8 mouse cellular contexts compared by ENCODE assay signal in the genomic region with DNA sequence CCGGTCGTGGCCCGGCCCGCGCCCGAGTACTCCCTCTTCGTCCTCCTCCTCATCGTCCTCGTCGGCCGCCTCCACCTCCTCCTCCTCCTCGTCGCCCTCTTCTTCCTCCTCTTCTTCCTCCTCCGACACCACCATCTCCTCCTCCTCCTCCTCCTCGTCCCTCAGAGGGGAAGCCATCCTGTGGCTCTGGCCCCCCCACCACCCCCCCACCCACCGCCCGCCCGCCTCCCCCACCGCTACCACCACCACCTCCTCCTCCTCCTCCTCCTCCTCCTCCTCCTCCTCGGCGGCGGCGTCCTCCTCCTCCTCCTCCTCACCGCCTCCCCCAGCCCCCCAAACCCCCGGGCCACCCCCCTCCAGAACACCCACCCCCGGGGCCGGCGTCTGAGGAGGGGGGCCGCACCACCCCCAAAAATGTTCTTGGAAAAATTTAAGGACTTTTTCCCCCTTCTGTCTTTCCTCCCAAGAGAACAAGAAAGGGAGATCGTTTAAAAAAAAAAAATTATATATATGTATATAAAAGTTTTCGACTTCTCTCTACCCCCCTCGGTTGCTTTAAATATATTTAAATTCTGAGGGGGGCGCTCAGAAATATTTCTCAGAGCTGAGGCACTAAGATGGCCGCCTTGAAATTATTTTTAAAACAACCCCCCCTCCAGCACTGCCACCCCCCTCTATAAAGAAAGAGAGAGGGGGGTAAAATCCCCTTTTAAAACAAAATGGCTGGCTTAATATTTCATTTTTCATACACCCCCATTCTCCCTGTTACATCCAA. TPM values are rescaled to one million over a fixed set of nuclear protein-coding genes. Genes with fewer than 3 reads are reported as not detected.
DNase-seq lines count a peak whose midpoint lies in the region; ATAC-seq lines count a peak whose summit lies in the region.

TSS of gene Chd3 (minus strand) at position 192 of the 775 bp plus-strand sequence.

- no peaks in the 10 kb centered on the region for H3K27me3 ChIP-seq in lung, embryonic 15.5 days
- no peaks in the 10 kb centered on the region for H3K27me3 ChIP-seq in heart, embryonic 11.5 days (ENCODE audit: control insufficient read depth, insufficient read depth, low read length)
- no peaks in the 10 kb centered on the region for H3K27me3 ChIP-seq in midbrain, embryonic 12.5 days

- WGBS in lung, embryonic 15.5 days = 1% methylated on average over 11 of the region's 34 CpGs
- WGBS in heart, embryonic 11.5 days (ENCODE audit: insufficient replicate concordance) = 3% methylated on average over 24 of the region's 34 CpGs
- WGBS in midbrain, embryonic 12.5 days = 4% methylated on average over 13 of the region's 34 CpGs

- H3K4me3 ChIP-seq in lung, embryonic 15.5 days = peak within 1 kb of the TSS; percentile 87
- peak within 1 kb of the TSS; percentile 94 for H3K4me3 ChIP-seq in heart, embryonic 11.5 days (ENCODE audit: low read depth, low read length)
- peak within 1 kb of the TSS; percentile 98 for H3K4me3 ChIP-seq in midbrain, embryonic 12.5 days

- peaks cover 57% of the 10 kb centered on the region for H3K4me1 ChIP-seq in lung, embryonic 15.5 days
- H3K4me1 ChIP-seq in heart, embryonic 11.5 days (ENCODE audit: control insufficient read depth, insufficient read depth, low read length) = peaks cover 51% of the 10 kb centered on the region
- peaks cover 56% of the 10 kb centered on the region for H3K4me1 ChIP-seq in midbrain, embryonic 12.5 days

- no peaks in the 10 kb centered on the region for H3K9me3 ChIP-seq in lung, embryonic 15.5 days
- no peaks in the 10 kb centered on the region for H3K9me3 ChIP-seq in heart, embryonic 11.5 days (replicated peaks; ENCODE audit: control insufficient read depth, low read length)
- no peaks in the 10 kb centered on the region for H3K9me3 ChIP-seq in midbrain, embryonic 12.5 days

- no peak for DNase-seq in lung, postnatal 36 days
- DNase-seq in brain, adult 2 months (ENCODE audit: low read depth, low spot score) = peak; percentile 27
- no peak for DNase-seq in left cerebral cortex, adult 8-10 months (ENCODE audit: low spot score in 2 of 2)
- no peak for DNase-seq in ovary, postnatal 10 days (ENCODE audit: low spot score)
- DNase-seq in cerebellum, adult 9-11 months = no peak

- H3K9ac ChIP-seq in lung, embryonic 15.5 days = peak within 1 kb of the TSS; percentile 99
- peak within 1 kb of the TSS; percentile 98 for H3K9ac ChIP-seq in heart, embryonic 11.5 days (ENCODE audit: low read depth, low read length)
- peak within 1 kb of the TSS; percentile 99 for H3K9ac ChIP-seq in midbrain, embryonic 12.5 days (replicated peaks)

- H3K27ac ChIP-seq in lung, embryonic 15.5 days = peak within 1 kb of the TSS; percentile 100
- peak within 1 kb of the TSS; percentile 98 for H3K27ac ChIP-seq in heart, embryonic 11.5 days (ENCODE audit: low read depth, low read length)
- peak within 1 kb of the TSS; percentile 100 for H3K27ac ChIP-seq in midbrain, embryonic 12.5 days (replicated peaks)

- peak within 1 kb of the TSS; percentile 83 for H3K4me2 ChIP-seq in lung, embryonic 15.5 days
- H3K4me2 ChIP-seq in heart, embryonic 11.5 days = peak within 1 kb of the TSS; percentile 91
- H3K4me2 ChIP-seq in midbrain, embryonic 12.5 days (replicated peaks) = peak within 1 kb of the TSS; percentile 87

- peaks cover 15% of the 10 kb centered on the region; the same call in 1 of the 2 replicates for H3K36me3 ChIP-seq in lung, embryonic 15.5 days
- H3K36me3 ChIP-seq in heart, embryonic 11.5 days (ENCODE audit: control insufficient read depth, insufficient read depth, low read length) = no peaks in the 10 kb centered on the region
- peaks cover 16% of the 10 kb centered on the region for H3K36me3 ChIP-seq in midbrain, embryonic 12.5 days

- no peak for ATAC-seq in lung, embryonic 15.5 days (ENCODE audit: borderline replicate concordance, extremely low read depth, low FRiP score, low TSS enrichment)
- ATAC-seq in heart, embryonic 11.5 days (replicated peaks; ENCODE audit: insufficient number of reproducible peaks, low FRiP score, low TSS enrichment) = no peak
- no peak for ATAC-seq in midbrain, embryonic 12.5 days (ENCODE audit: low FRiP score, low read depth)

RNA-seq across cellular contexts. Expression of gene Chd3, which starts in this region (rescaled TPM):
- polyA plus RNA-seq in lung, embryonic 15.5 days (2015; fragmentation: Nextera tagmentation; extraction: Ambion mirVana) = 56.7 and 59.4 TPM in 2 replicates
- 15.5 and 21.8 TPM in 2 replicates for polyA plus RNA-seq in heart, embryonic 11.5 days (2014; fragmentation: Nextera tagmentation; extraction: Ambion mirVana)
- total RNA-seq in left cerebral cortex, adult 8-10 months (2022) = 100 to 1,000 TPM; 370 to 420 (median 387) TPM
- polyA plus RNA-seq in midbrain, embryonic 12.5 days (2016; fragmentation: Nextera tagmentation; extraction: Ambion mirVana) = 78.7 and 88.5 TPM in 2 replicates
